Mouse (Mus musculus): ENCODE data around the gene Slc25a13. TPM values are rescaled to one million over a fixed set of nuclear protein-coding genes. Genes with fewer than 3 reads are reported as not detected.

Gene Slc25a13
- polyA plus RNA-seq, 1 experiment from 2014 or later = 48.8 TPM

- WGBS = 84% methylated on average over 3 of the region's 3 CpGs
- Histone ChIP-seq H3K4me2 (replicated peaks; ENCODE audit: low read depth, low read length) (no peak overlapping the region), H3K9me3 (ENCODE audit: low read length) (no peaks in the 10 kb centered on the region), H3K27ac (ENCODE audit: low read length) (no peak overlapping the region), H3K4me1 (ENCODE audit: insufficient read depth, low read length) (peaks cover 13% of the 10 kb centered on the region), H3K36me3 (ENCODE audit: insufficient read depth, low read length) (no peaks in the 10 kb centered on the region), H3K27me3 (ENCODE audit: insufficient read depth, low read length) (no peaks in the 10 kb centered on the region), H3K4me3 (ENCODE audit: low read length) (no peak overlapping the region), H3K9ac (replicated peaks; ENCODE audit: low read length) (no peak overlapping the region)
- no peak for ATAC-seq (ENCODE audit: low FRiP score, low TSS enrichment)
These were observed 3.6 kb upstream of the Slc25a13 start for GRCm38 (mm10) chr6:6220574-6220973.

- ATAC-seq (ENCODE audit: low FRiP score, low TSS enrichment) = no peak
- Histone ChIP-seq H3K4me3 (ENCODE audit: low read length) (no peak overlapping the region), H3K36me3 (ENCODE audit: insufficient read depth, low read length) (no peaks in the 10 kb centered on the region), H3K9me3 (ENCODE audit: low read length) (no peaks in the 10 kb centered on the region), H3K9ac (replicated peaks; ENCODE audit: low read length) (no peak overlapping the region), H3K27ac (ENCODE audit: low read length) (no peak overlapping the region), H3K4me2 (replicated peaks; ENCODE audit: low read depth, low read length) (no peak overlapping the region), H3K27me3 (ENCODE audit: insufficient read depth, low read length) (no peaks in the 10 kb centered on the region), H3K4me1 (ENCODE audit: insufficient read depth, low read length) (peaks cover 15% of the 10 kb centered on the region)
- WGBS = 66% methylated on average over 12 of the region's 12 CpGs
These were observed 2.8 kb upstream of the Slc25a13 start for GRCm38 (mm10) chr6:6219661-6220370.

GRCm38 (mm10) chr6:6217286-6217625 is 283 bp upstream of the Slc25a13 start:
- peaks cover 21% of the 10 kb centered on the region for H3K4me1 ChIP-seq (ENCODE audit: insufficient read depth, low read length)
- ATAC-seq (ENCODE audit: low FRiP score, low TSS enrichment) = no peak
- peak overlapping the region; percentile 5; the same call in 1 of the 2 replicates for H3K27ac ChIP-seq (ENCODE audit: low read length)
- no peaks in the 10 kb centered on the region for H3K36me3 ChIP-seq (ENCODE audit: insufficient read depth, low read length)
- H3K27me3 ChIP-seq (ENCODE audit: insufficient read depth, low read length) = no peaks in the 10 kb centered on the region
- H3K4me2 ChIP-seq (replicated peaks; ENCODE audit: low read depth, low read length) = peak overlapping the region; percentile 85
- 9% methylated on average over 5 of the region's 5 CpGs for WGBS
- H3K9ac ChIP-seq (replicated peaks; ENCODE audit: low read length) = peak overlapping the region; percentile 87
- H3K4me3 ChIP-seq (ENCODE audit: low read length) = peak overlapping the region; percentile 81
- H3K9me3 ChIP-seq (ENCODE audit: low read length) = no peaks in the 10 kb centered on the region

GRCm38 (mm10) chr6:6216120-6216506 is 860 bp downstream of the Slc25a13 start:
- no peaks in the 10 kb centered on the region for H3K27me3 ChIP-seq (ENCODE audit: insufficient read depth, low read length)
- peaks cover 25% of the 10 kb centered on the region for H3K4me1 ChIP-seq (ENCODE audit: insufficient read depth, low read length)
- no peaks in the 10 kb centered on the region for H3K36me3 ChIP-seq (ENCODE audit: insufficient read depth, low read length)
- H3K4me2 ChIP-seq (replicated peaks; ENCODE audit: low read depth, low read length) = peak overlapping the region; percentile 85
- H3K27ac ChIP-seq (ENCODE audit: low read length) = peak overlapping the region; percentile 70; the same call in 1 of the 2 replicates
- peak overlapping the region; percentile 87 for H3K9ac ChIP-seq (replicated peaks; ENCODE audit: low read length)
- 15% methylated on average over 5 of the region's 5 CpGs for WGBS
- peak overlapping the region; percentile 81 for H3K4me3 ChIP-seq (ENCODE audit: low read length)
- no peaks in the 10 kb centered on the region for H3K9me3 ChIP-seq (ENCODE audit: low read length)
- ATAC-seq (ENCODE audit: low FRiP score, low TSS enrichment) = no peak

- 0 out of 2 replicates have a peak, but pooled peaks cover 3% of the 10 kb centered on the region for H3K36me3 ChIP-seq (ENCODE audit: insufficient read depth, low read length)
- no peak overlapping the region for H3K27ac ChIP-seq (ENCODE audit: low read length)
- H3K27me3 ChIP-seq (ENCODE audit: insufficient read depth, low read length) = no peaks in the 10 kb centered on the region
- H3K4me2 ChIP-seq (replicated peaks; ENCODE audit: low read depth, low read length) = no peak overlapping the region
- ATAC-seq (ENCODE audit: low FRiP score, low TSS enrichment) = no peak
- peaks cover 25% of the 10 kb centered on the region for H3K4me1 ChIP-seq (ENCODE audit: insufficient read depth, low read length)
- no peaks in the 10 kb centered on the region for H3K9me3 ChIP-seq (ENCODE audit: low read length)
- WGBS = 69% methylated on average over 8 of the region's 8 CpGs
- H3K9ac ChIP-seq (replicated peaks; ENCODE audit: low read length) = no peak overlapping the region
- H3K4me3 ChIP-seq (ENCODE audit: low read length) = no peak overlapping the region
These were observed 4.3 kb downstream of the Slc25a13 start for GRCm38 (mm10) chr6:6212360-6213310.

- no peak overlapping the region for H3K4me3 ChIP-seq (ENCODE audit: low read length)
- H3K36me3 ChIP-seq (ENCODE audit: insufficient read depth, low read length) = 0 out of 2 replicates have a peak, but pooled peaks cover 4% of the 10 kb centered on the region
- H3K9me3 ChIP-seq (ENCODE audit: low read length) = no peaks in the 10 kb centered on the region
- no peak overlapping the region for H3K27ac ChIP-seq (ENCODE audit: low read length)
- H3K27me3 ChIP-seq (ENCODE audit: insufficient read depth, low read length) = no peaks in the 10 kb centered on the region
- ATAC-seq (ENCODE audit: low FRiP score, low TSS enrichment) = no peak
- WGBS = 65% methylated on average over 3 of the region's 3 CpGs
- peaks cover 20% of the 10 kb centered on the region for H3K4me1 ChIP-seq (ENCODE audit: insufficient read depth, low read length)
- H3K9ac ChIP-seq (replicated peaks; ENCODE audit: low read length) = no peak overlapping the region
- no peak overlapping the region for H3K4me2 ChIP-seq (replicated peaks; ENCODE audit: low read depth, low read length)
These were observed 5.0 kb downstream of the Slc25a13 start for GRCm38 (mm10) chr6:6211958-6212357.

- 82% methylated on average over 7 of the region's 7 CpGs for WGBS
- no peak overlapping the region for H3K9ac ChIP-seq (replicated peaks; ENCODE audit: low read length)
These were observed 6.3 kb downstream of the Slc25a13 start for GRCm38 (mm10) chr6:6210637-6211036.

GRCm38 (mm10) chr6:6208351-6209059 is 8.5 kb downstream of the Slc25a13 start:
- Histone ChIP-seq H3K9me3 (ENCODE audit: low read length) (no peaks in the 10 kb centered on the region), H3K27me3 (ENCODE audit: insufficient read depth, low read length) (no peaks in the 10 kb centered on the region), H3K4me3 (ENCODE audit: low read length) (no peak overlapping the region), H3K4me2 (replicated peaks; ENCODE audit: low read depth, low read length) (no peak overlapping the region), H3K27ac (ENCODE audit: low read length) (no peak overlapping the region), H3K4me1 (ENCODE audit: insufficient read depth, low read length) (0 out of 2 replicates have a peak, but pooled peaks cover 10% of the 10 kb centered on the region), H3K36me3 (ENCODE audit: insufficient read depth, low read length) (0 out of 2 replicates have a peak, but pooled peaks cover 4% of the 10 kb centered on the region), H3K9ac (replicated peaks; ENCODE audit: low read length) (no peak overlapping the region)
- no peak for ATAC-seq (ENCODE audit: low FRiP score, low TSS enrichment)
- WGBS = 44% methylated on average over 4 of the region's 4 CpGs

More at GRCm38 (mm10) chr6:6210637-6211036, 6.3 kb downstream of the Slc25a13 start:
- Histone ChIP-seq H3K36me3 (ENCODE audit: insufficient read depth, low read length) (0 out of 2 replicates have a peak, but pooled peaks cover 4% of the 10 kb centered on the region), H3K4me3 (ENCODE audit: low read length) (no peak overlapping the region), H3K4me2 (replicated peaks; ENCODE audit: low read depth, low read length) (no peak overlapping the region), H3K27ac (ENCODE audit: low read length) (no peak overlapping the region), H3K27me3 (ENCODE audit: insufficient read depth, low read length) (no peaks in the 10 kb centered on the region), H3K9me3 (ENCODE audit: low read length) (no peaks in the 10 kb centered on the region), H3K4me1 (ENCODE audit: insufficient read depth, low read length) (peaks cover 13% of the 10 kb centered on the region; the same call in 1 of the 2 replicates)
- 0 out of 2 replicates have a peak, but pooled peaks have one; percentile 7 for ATAC-seq (ENCODE audit: low FRiP score, low TSS enrichment)

GRCm38 (mm10) chr6:6207836-6208235 is 9.1 kb downstream of the Slc25a13 start:
- H3K27ac ChIP-seq (ENCODE audit: low read length) = no peak overlapping the region
- H3K4me3 ChIP-seq (ENCODE audit: low read length) = no peak overlapping the region
- no peaks in the 10 kb centered on the region for H3K27me3 ChIP-seq (ENCODE audit: insufficient read depth, low read length)
- WGBS = 72% methylated on average over 3 of the region's 3 CpGs
- 0 out of 2 replicates have a peak, but pooled peaks cover 8% of the 10 kb centered on the region for H3K4me1 ChIP-seq (ENCODE audit: insufficient read depth, low read length)
- H3K36me3 ChIP-seq (ENCODE audit: insufficient read depth, low read length) = 0 out of 2 replicates have a peak, but pooled peaks cover 4% of the 10 kb centered on the region
- no peak overlapping the region for H3K4me2 ChIP-seq (replicated peaks; ENCODE audit: low read depth, low read length)
- ATAC-seq (ENCODE audit: low FRiP score, low TSS enrichment) = no peak
- H3K9ac ChIP-seq (replicated peaks; ENCODE audit: low read length) = no peak overlapping the region
- no peaks in the 10 kb centered on the region for H3K9me3 ChIP-seq (ENCODE audit: low read length)

All from kidney, embryonic 16.5 days (tissue).